Mouse (Mus musculus) cortical plate, adult 2 months (tissue): ENCODE results near the gene Tmem243.

ENCODE experiments used
- CTCF ChIP-seq: fragments of 200-500 bp; IDR thresholded peaks from 2 replicates; pipeline ENCODE4 v1.5.1; 2011; ENCODE audit warnings: mild to moderate bottlenecking, control low read depth, low read length; ENCODE audit not compliant: insufficient read depth; ENCODE audit errors: extremely low read depth
- POLR2A ChIP-seq: fragments of 200-500 bp; IDR thresholded peaks from 2 replicates; pipeline ENCODE4 v1.6.1; 2011; ENCODE audit warnings: mild to moderate bottlenecking, low read length, control low read depth; ENCODE audit not compliant: insufficient read depth; ENCODE audit errors: extremely low read depth

DNA sequence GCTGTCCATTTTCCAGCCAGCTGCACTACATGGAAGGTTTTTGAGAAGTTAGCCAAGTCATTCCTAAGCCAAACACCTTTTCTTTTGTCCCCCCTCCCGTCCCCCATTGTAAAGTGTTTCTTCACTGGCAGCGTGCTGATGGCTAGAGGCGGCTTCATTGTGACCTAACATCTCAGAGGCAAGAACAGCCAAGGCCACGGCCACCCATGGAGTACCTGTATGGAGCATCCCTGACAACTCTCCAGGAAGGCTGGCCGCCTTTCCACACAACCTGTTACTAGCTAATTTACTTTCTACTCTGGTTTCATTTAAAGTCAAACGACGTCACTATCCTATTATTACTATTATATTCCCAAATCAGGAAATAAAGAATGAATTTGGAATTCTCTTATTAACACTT is 31.3 kb downstream of the Tmem243 start:
- no peak for TF ChIP-seq CTCF
- TF ChIP-seq POLR2A, result no peak
